Mouse (Mus musculus) embryonic facial prominence, embryonic 12.5 days (tissue): ENCODE data around the gene Pip5k1b. TPM values are rescaled to one million over a fixed set of nuclear protein-coding genes. Genes with fewer than 3 reads are reported as not detected.

Source experiments
- ATAC-seq: fragments of 200-750 bp; cut with Nextera tagmentation; 2 replicates; pipeline ENCODE4 v1.8.0; 2017; ENCODE audit not compliant: insufficient number of reproducible peaks, insufficient read depth, low FRiP score, low TSS enrichment
- H3K27ac ChIP-seq: fragments of 300-500 bp; sonication (generic); 2 replicates; pipeline ENCODE4 v1.5.1; 2016; ENCODE audit warnings: mild to moderate bottlenecking
- H3K27me3 ChIP-seq: fragments of 300-500 bp; sonication (generic); 2 replicates; pipeline ENCODE4 v1.6.1; 2016; ENCODE audit warnings: mild to moderate bottlenecking, moderate library complexity
- H3K36me3 ChIP-seq: fragments of 300-500 bp; sonication (generic); 2 replicates; pipeline ENCODE4 v1.6.1; 2016; ENCODE audit warnings: mild to moderate bottlenecking
- H3K4me1 ChIP-seq: fragments of 300-500 bp; sonication (generic); 2 replicates; pipeline ENCODE4 v1.6.1; 2016
- H3K4me2 ChIP-seq: fragments of 300-500 bp; sonication (generic); replicated peaks from 2 replicates; pipeline ENCODE4 v1.6.1; 2016; ENCODE audit warnings: mild to moderate bottlenecking, moderate library complexity
- H3K4me3 ChIP-seq: fragments of 300-500 bp; sonication (generic); 2 replicates; pipeline ENCODE4 v1.5.1; 2016; ENCODE audit warnings: mild to moderate bottlenecking
- H3K9ac ChIP-seq: fragments of 300-500 bp; sonication (generic); 2 replicates; pipeline ENCODE4 v1.6.1; 2016; ENCODE audit warnings: mild to moderate bottlenecking, moderate library complexity
- H3K9me3 ChIP-seq: fragments of 300-500 bp; sonication (generic); 2 replicates; pipeline ENCODE4 v1.6.1; 2016; ENCODE audit warnings: mild to moderate bottlenecking, moderate library complexity
- WGBS: fragments of 180-500 bp; shearing (Covaris S2); methylation state at CpG from one replicate; pipeline ENCODE4 v1.1.7; 2016; 5-methylcytosine and 5-hydroxymethylcytosine counted together
- polyA plus RNA-seq: library from polyadenylated mRNA; unstranded; fragments of >200 nt; fragmentation: Nextera tagmentation; extraction: Ambion mirVana; gene quantifications from 2 replicates; pipeline ENCODE4 v1.2.1, GENCODE M21; 2016

The Pip5k1b gene
- polyA plus RNA-seq, 1 experiment from 2014 or later = 2.0 TPM

- no peak overlapping the region for H3K27ac ChIP-seq
- H3K9me3 ChIP-seq = no peaks in the 10 kb centered on the region
- no peaks in the 10 kb centered on the region for H3K36me3 ChIP-seq
- no peak for ATAC-seq
- H3K4me2 ChIP-seq = no peak overlapping the region
- WGBS = 27% methylated on average over 5 of the region's 5 CpGs
- H3K9ac ChIP-seq = no peak overlapping the region
- H3K4me3 ChIP-seq = no peak overlapping the region
- no peaks in the 10 kb centered on the region for H3K27me3 ChIP-seq
- no peaks in the 10 kb centered on the region for H3K4me1 ChIP-seq
These were observed 253.9 kb downstream of the Pip5k1b start for GRCm38 (mm10) chr19:24301768-24302148.

GRCm38 (mm10) chr19:24300994-24301767 lies 254.5 kb downstream of the Pip5k1b start:
- no peak overlapping the region for H3K27ac ChIP-seq
- peak overlapping the region; percentile 48 for H3K4me2 ChIP-seq
- peak overlapping the region; percentile 32 for H3K4me3 ChIP-seq
- no peaks in the 10 kb centered on the region for H3K27me3 ChIP-seq
- no peaks in the 10 kb centered on the region for H3K9me3 ChIP-seq
- peak; percentile 81; the same call in 1 of the 2 replicates for ATAC-seq
- WGBS = 2% methylated on average over 9 of the region's 9 CpGs
- no peak overlapping the region for H3K9ac ChIP-seq
- H3K4me1 ChIP-seq = no peaks in the 10 kb centered on the region
- no peaks in the 10 kb centered on the region for H3K36me3 ChIP-seq

- Histone ChIP-seq H3K9me3 (no peaks in the 10 kb centered on the region), H3K36me3 (no peaks in the 10 kb centered on the region), H3K9ac (no peak overlapping the region), H3K27ac (no peak overlapping the region), H3K4me1 (no peaks in the 10 kb centered on the region), H3K4me3 (no peak overlapping the region), H3K4me2 (no peak overlapping the region), H3K27me3 (no peaks in the 10 kb centered on the region)
- 74% methylated on average over 5 of the region's 5 CpGs for WGBS
- no peak for ATAC-seq
These were observed 262.1 kb downstream of the Pip5k1b start for GRCm38 (mm10) chr19:24293537-24293936.

GRCm38 (mm10) chr19:24284187-24284586 lies 271.5 kb downstream of the Pip5k1b start:
- Histone ChIP-seq H3K9me3 (no peaks in the 10 kb centered on the region), H3K36me3 (no peaks in the 10 kb centered on the region), H3K27ac (no peak overlapping the region), H3K4me2 (no peak overlapping the region), H3K27me3 (no peaks in the 10 kb centered on the region), H3K9ac (no peak overlapping the region), H3K4me3 (no peak overlapping the region), H3K4me1 (peaks cover 3% of the 10 kb centered on the region)
- 53% methylated on average over 4 of the region's 4 CpGs for WGBS
- ATAC-seq = no peak

GRCm38 (mm10) chr19:24281288-24281980 lies 274.2 kb downstream of the Pip5k1b start:
- H3K27ac ChIP-seq = no peak overlapping the region
- no peaks in the 10 kb centered on the region for H3K36me3 ChIP-seq
- WGBS = 48% methylated on average over 7 of the region's 7 CpGs

GRCm38 (mm10) chr19:24280601-24281228 lies 275.0 kb downstream of the Pip5k1b start, which contains the start of gene Fxn:
Fxn (minus strand) TSS chr19:24280605.
- ATAC-seq = peak; percentile 94
- WGBS = under 1% methylated on average over 12 of the region's 22 CpGs

More at GRCm38 (mm10) chr19:24281288-24281980, 274.2 kb downstream of the Pip5k1b start:
- H3K9me3 ChIP-seq = no peaks in the 10 kb centered on the region
- H3K4me2 ChIP-seq = peak overlapping the region; percentile 74
- H3K4me1 ChIP-seq = peaks cover 8% of the 10 kb centered on the region
- H3K4me3 ChIP-seq = no peak overlapping the region
- ATAC-seq = no peak
- no peak overlapping the region for H3K9ac ChIP-seq
- no peaks in the 10 kb centered on the region for H3K27me3 ChIP-seq

GRCm38 (mm10) chr19:24279706-24280600 lies 275.7 kb downstream of the Pip5k1b start:
- WGBS = under 1% methylated on average over 74 of the region's 78 CpGs
- no peaks in the 10 kb centered on the region for H3K27me3 ChIP-seq
- H3K4me3 ChIP-seq = peak overlapping the region; percentile 58
- H3K27ac ChIP-seq = peak overlapping the region; percentile 93
- peak overlapping the region; percentile 74 for H3K4me2 ChIP-seq
- peak overlapping the region; percentile 67 for H3K9ac ChIP-seq
- peaks cover 8% of the 10 kb centered on the region for H3K4me1 ChIP-seq
- peak; percentile 68 for ATAC-seq
- peaks cover 5% of the 10 kb centered on the region; the same call in 1 of the 2 replicates for H3K36me3 ChIP-seq
- no peaks in the 10 kb centered on the region for H3K9me3 ChIP-seq

More at GRCm38 (mm10) chr19:24280601-24281228, 275.0 kb downstream of the Pip5k1b start, which contains the start of gene Fxn:
- Histone ChIP-seq H3K9me3 (no peaks in the 10 kb centered on the region), H3K4me3 (peak within 1 kb of the TSS; percentile 58), H3K27me3 (no peaks in the 10 kb centered on the region), H3K4me1 (peaks cover 8% of the 10 kb centered on the region), H3K4me2 (peak within 1 kb of the TSS; percentile 74), H3K9ac (peak within 1 kb of the TSS; percentile 67), H3K36me3 (no peaks in the 10 kb centered on the region; the same call in 1 of the 2 replicates), H3K27ac (peak within 1 kb of the TSS; percentile 93)

GRCm38 (mm10) chr19:24278859-24279258 lies 276.8 kb downstream of the Pip5k1b start:
- Histone ChIP-seq H3K4me1 (peaks cover 8% of the 10 kb centered on the region), H3K4me2 (peak overlapping the region; percentile 74), H3K36me3 (peaks cover 7% of the 10 kb centered on the region; the same call in 1 of the 2 replicates), H3K4me3 (0 out of 2 replicates have a peak overlapping the region, but pooled peaks have one; percentile 58), H3K27me3 (no peaks in the 10 kb centered on the region), H3K9me3 (no peaks in the 10 kb centered on the region), H3K9ac (peak overlapping the region; percentile 67; the same call in 1 of the 2 replicates), H3K27ac (no peak overlapping the region)
- WGBS = 89% methylated on average over 15 of the region's 15 CpGs
- ATAC-seq = no peak

GRCm38 (mm10) chr19:24274281-24274680 lies 281.4 kb downstream of the Pip5k1b start:
- ATAC-seq = no peak
- Histone ChIP-seq H3K4me2 (no peak overlapping the region), H3K4me3 (no peak overlapping the region), H3K9me3 (no peaks in the 10 kb centered on the region), H3K27me3 (no peaks in the 10 kb centered on the region), H3K4me1 (peaks cover 8% of the 10 kb centered on the region), H3K27ac (no peak overlapping the region), H3K36me3 (peaks cover 21% of the 10 kb centered on the region), H3K9ac (no peak overlapping the region)
- 67% methylated on average over 3 of the region's 3 CpGs for WGBS

GRCm38 (mm10) chr19:24271746-24272426 lies 283.8 kb downstream of the Pip5k1b start:
- WGBS = 39% methylated on average over 16 of the region's 16 CpGs
- peak; percentile 63 for ATAC-seq
- no peaks in the 10 kb centered on the region for H3K9me3 ChIP-seq
- H3K27me3 ChIP-seq = no peaks in the 10 kb centered on the region
- H3K4me1 ChIP-seq = peaks cover 3% of the 10 kb centered on the region; the same call in 1 of the 2 replicates
- no peak overlapping the region for H3K9ac ChIP-seq
- peaks cover 21% of the 10 kb centered on the region for H3K36me3 ChIP-seq
- H3K4me2 ChIP-seq = peak overlapping the region; percentile 28
- no peak overlapping the region for H3K27ac ChIP-seq
- no peak overlapping the region for H3K4me3 ChIP-seq
